Mouse (Mus musculus): ENCODE data around the gene Map3k5.

Gene Map3k5

GRCm38 (mm10) chr10:19935295-19935623, 987 bp downstream of the Map3k5 start:
- in situ Hi-C loops (cut with MboI, MseI), result no loop called here

GRCm38 (mm10) chr10:19935821-19936367, 1.6 kb downstream of the Map3k5 start:
- in situ Hi-C loops (cut with MboI, MseI), result no loop called here

GRCm38 (mm10) chr10:19936961-19937708, 2.9 kb downstream of the Map3k5 start:
- in situ Hi-C loops (cut with MboI, MseI), result no loop called here

GRCm38 (mm10) chr10:19938738-19939137, 4.5 kb downstream of the Map3k5 start:
- in situ Hi-C loops (cut with MboI, MseI), result no loop called here

- in situ Hi-C loops (cut with MboI, MseI), result no loop called here
Measured at GRCm38 (mm10) chr10:19939282-19939705, 5.0 kb downstream of the Map3k5 start.

GRCm38 (mm10) chr10:19940127-19940526, 5.9 kb downstream of the Map3k5 start:
- in situ Hi-C loops (cut with MboI, MseI), result no loop called here

- in situ Hi-C loops (cut with MboI, MseI), result no loop called here
Measured at GRCm38 (mm10) chr10:19940626-19941025, 6.4 kb downstream of the Map3k5 start.

GRCm38 (mm10) chr10:19941063-19941462, 6.8 kb downstream of the Map3k5 start:
- in situ Hi-C loops (cut with MboI, MseI), result no loop called here

DNA sequence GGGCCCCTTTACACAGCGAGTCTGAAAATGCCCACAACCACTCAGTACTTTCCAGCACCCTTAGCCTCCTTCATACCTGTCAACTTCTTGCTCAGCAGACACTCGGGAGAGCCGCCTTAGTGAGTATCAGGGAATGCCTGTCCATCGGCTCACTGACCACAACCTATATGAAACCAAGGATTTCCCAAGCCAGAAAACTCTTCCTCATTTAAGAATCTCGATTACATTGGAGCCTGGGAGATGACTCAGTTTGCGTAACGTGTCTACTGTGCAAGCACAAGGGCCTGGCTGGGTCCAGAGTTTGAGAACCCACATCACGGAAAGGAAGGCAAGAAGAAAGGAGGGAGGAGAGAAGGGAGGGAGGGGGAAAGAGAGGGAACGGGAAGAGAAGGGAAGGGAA, 7.6 kb downstream of the Map3k5 start:
- in situ Hi-C loops (cut with MboI, MseI), result no loop called here

DNA sequence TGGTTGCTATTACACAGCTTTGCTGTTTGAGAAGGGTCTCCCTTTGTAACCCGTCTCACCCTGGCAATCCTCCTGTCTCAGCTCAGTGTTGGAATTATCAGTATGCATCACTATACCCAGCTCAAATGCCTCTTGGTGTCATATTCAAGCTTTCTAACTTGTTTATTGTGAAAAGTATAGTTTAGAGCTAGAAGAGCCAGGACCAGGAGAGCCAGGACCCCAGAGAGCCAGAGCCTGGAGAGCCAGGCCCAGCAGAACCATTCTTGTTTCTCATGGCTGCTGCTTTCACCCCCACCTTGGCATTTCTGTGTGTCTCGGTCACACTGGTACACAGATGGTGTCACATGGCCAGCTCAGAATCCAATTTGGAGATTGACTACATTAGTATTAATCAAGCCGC, 8.3 kb downstream of the Map3k5 start:
- in situ Hi-C loops (cut with MboI, MseI), result no loop called here

DNA sequence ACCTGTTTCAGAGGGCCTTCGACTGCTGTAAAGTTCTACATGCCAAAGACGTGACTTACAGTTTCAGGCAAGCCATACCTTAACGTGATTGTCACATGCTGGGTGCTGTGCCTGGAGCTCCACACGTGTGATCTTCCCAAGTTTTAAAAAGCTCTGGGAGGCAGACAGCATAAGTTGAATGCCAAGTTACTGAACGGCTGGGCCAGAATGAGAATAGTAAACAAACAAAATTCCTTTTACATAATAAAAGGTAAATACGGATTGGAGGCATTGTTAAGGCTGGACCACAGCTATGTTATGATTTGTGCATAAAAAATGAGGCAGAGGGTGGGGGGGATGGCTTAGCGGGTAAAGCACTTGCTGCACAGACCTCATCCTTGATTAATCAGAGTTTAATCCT, 11.4 kb downstream of the Map3k5 start:
- in situ Hi-C loops (cut with MboI, MseI), result no loop called here

DNA sequence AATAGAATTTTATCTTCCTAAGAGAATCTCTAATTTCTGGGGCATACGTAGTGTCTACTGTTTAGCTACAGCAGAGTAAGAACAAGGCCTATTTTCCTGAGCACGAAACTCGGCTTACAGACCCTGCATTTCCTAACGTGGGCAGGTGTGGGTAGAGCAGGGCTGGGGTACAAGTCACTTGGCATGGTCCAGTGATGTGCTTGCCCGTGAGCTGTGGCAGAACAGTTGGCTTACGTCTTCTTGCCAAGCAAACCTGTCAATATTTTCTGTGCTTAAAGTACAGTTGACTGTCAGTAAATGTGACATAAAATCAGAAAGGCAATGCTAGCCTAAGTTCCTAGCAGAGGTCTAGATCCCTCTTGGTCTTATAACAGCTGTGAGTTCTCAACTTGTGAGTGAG, 12.4 kb downstream of the Map3k5 start:
- in situ Hi-C loops (cut with MboI, MseI), result no loop called here

- in situ Hi-C loops (cut with MboI, MseI), result no loop called here
Measured at GRCm38 (mm10) chr10:19947441-19947840, 13.2 kb downstream of the Map3k5 start.

GRCm38 (mm10) chr10:19947901-19948300, 13.6 kb downstream of the Map3k5 start:
- in situ Hi-C loops (cut with MboI, MseI), result no loop called here

DNA sequence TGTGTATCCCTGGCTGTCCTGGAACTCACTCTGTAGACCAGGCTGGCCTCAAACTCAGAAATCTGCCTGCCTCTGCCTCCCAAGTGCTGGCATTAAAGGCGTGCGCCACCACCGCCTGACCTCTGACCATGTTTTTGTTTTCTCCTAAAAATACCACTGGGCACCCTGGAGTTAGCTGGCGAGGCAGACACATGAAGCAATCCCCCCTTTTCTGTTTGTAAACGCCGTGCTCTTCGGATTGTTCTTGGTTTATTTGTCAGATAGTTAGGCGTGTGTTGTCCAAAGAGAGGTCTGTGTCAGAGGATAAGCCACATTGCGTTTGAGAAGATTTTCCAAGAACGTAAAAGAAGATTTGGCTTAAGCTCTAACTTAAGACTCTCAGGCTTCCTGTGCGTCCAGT, 14.1 kb downstream of the Map3k5 start:
- in situ Hi-C loops (cut with MboI, MseI), result no loop called here

- in situ Hi-C loops (cut with MboI, MseI), result no loop called here
Measured at GRCm38 (mm10) chr10:19949106-19949505, 14.8 kb downstream of the Map3k5 start.

DNA sequence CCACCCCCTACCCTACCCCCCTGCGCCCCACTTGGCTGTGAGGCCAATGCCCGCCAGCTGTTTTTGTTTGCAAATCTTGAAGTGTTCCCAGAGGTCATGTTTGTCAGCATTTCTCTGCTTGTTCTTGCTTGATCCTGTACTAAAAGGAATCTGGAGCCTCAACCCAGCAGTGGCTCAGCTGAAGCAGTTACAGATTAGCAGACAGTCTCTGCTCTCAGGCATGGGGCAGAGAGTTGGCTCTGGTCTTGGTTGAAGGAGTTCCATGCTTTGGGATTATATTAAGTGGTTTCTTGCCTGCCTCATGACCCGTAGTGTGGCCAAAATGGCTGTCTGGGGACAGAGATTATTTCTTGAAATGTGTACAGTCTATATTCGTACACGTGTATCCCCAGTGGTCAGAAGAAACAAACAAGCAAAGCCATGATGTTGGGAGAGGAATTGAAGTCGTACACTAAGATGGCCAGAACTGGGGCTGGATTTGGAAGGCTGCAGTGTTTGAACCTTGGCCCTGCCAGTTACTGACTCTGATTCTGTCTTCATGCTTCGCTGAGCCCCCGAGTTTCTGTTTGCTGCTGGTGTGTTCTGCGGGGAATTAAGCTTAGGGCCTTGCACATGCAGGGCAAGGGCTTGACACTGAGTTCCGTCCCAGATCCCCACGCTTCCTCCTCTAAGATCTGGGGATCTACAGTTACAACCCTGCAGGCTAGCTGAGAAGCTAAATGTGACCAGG, 18.9 kb downstream of the Map3k5 start:
- in situ Hi-C loops (cut with MboI, MseI), result no loop called here

GRCm38 (mm10) chr10:19954572-19954971, 20.3 kb downstream of the Map3k5 start:
- in situ Hi-C loops (cut with MboI, MseI), result no loop called here

DNA sequence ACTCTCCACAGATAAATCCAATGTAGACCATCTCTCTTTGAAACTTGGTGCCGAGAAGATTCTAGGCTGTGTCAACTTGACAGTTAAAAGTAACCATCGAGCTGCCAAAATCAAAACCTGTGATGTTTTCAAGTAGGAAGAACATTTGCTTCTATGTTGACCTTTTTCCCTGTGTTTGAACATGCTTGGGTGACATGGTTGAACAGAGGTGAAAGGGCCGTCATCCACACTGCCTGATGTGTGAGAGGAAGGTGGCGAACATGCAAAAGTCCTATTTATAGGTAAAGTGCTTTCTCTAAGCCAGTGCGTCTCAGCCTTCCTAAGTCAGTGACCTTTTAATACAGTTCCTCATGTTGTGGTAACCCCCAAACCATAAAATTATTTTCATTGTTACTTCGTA, 21.5 kb downstream of the Map3k5 start:
- in situ Hi-C loops (cut with MboI, MseI), result no loop called here

DNA sequence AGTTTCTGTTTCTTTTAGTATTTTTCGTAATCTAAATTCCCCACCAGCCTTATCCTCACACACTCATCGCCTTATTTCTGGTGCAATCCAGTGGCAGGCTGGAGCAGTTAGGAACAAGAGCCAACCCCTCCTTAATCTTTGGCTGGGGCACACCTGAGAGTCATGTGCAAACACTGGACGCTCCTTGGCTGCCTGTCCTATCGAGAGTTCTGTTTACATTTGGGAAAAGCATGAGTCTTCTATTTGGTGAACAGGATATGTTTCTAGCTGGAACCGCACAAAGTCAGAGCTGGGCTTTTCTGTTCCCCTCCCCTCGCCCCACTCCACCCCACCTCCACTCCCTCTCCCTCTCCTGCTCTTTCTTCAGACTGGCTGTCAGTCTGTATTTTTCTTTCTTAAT, 22.5 kb downstream of the Map3k5 start:
- in situ Hi-C loops (cut with MboI, MseI), result no loop called here

- in situ Hi-C loops (cut with MboI, MseI), result loop anchor here (10.0 kb wide), 1 partner anchor 1636 kb away; no protein-coding TSS in a partner anchor
Measured at GRCm38 (mm10) chr10:19960831-19961380, 26.6 kb downstream of the Map3k5 start.

- in situ Hi-C loops (cut with MboI, MseI), result loop anchor here (10.0 kb wide), 1 partner anchor 1638 kb away; no protein-coding TSS in a partner anchor
Measured at GRCm38 (mm10) chr10:19962746-19963145, 28.5 kb downstream of the Map3k5 start.
